Mouse (Mus musculus) adipocyte (in vitro differentiated cells): ENCODE measurements around the gene Higd1a.

Source experiments
- DNase-seq: peaks from one replicate; pipeline ENCODE4 v3.0.0-alpha.2; 2016; ENCODE audit warnings: low spot score

The Higd1a gene

GRCm38 (mm10) chr9:121858153-121858488 is at the start of gene Higd1a:
Higd1a (minus strand) TSS chr9:121858362.
- DNase-seq = no peak

- DNase-seq = no peak
Observed at GRCm38 (mm10) chr9:121907356-121908070, 49.4 kb upstream of the Higd1a start.

- DNase-seq = no peak
Observed at GRCm38 (mm10) chr9:121906456-121906855, 48.3 kb upstream of the Higd1a start.

GRCm38 (mm10) chr9:121905556-121906185 is 47.5 kb upstream of the Higd1a start:
- peak; percentile 27 for DNase-seq

- DNase-seq = no peak
Observed at GRCm38 (mm10) chr9:121904946-121905345, 46.8 kb upstream of the Higd1a start.

- no peak for DNase-seq
Observed at GRCm38 (mm10) chr9:121904319-121904718, 46.2 kb upstream of the Higd1a start.

- no peak for DNase-seq
Observed at GRCm38 (mm10) chr9:121903476-121904305, 45.5 kb upstream of the Higd1a start.

- no peak for DNase-seq
Observed at GRCm38 (mm10) chr9:121901710-121902700, 43.8 kb upstream of the Higd1a start.

GRCm38 (mm10) chr9:121900282-121900855 is 42.2 kb upstream of the Higd1a start:
- DNase-seq = no peak

- no peak for DNase-seq
Observed at GRCm38 (mm10) chr9:121899306-121899705, 41.1 kb upstream of the Higd1a start.

- DNase-seq = no peak
Observed at GRCm38 (mm10) chr9:121898245-121898644, 40.1 kb upstream of the Higd1a start, which contains the start of gene Ackr2. Ackr2 (plus strand) TSS chr9:121898355.

GRCm38 (mm10) chr9:121896820-121897219 is 38.7 kb upstream of the Higd1a start:
- no peak for DNase-seq

GRCm38 (mm10) chr9:121895392-121895993 is 37.3 kb upstream of the Higd1a start:
- DNase-seq = no peak

GRCm38 (mm10) chr9:121894447-121894846 is 36.3 kb upstream of the Higd1a start:
- DNase-seq = no peak

- peak; percentile 31 for DNase-seq
Observed at GRCm38 (mm10) chr9:121892057-121892687, 34.0 kb upstream of the Higd1a start.

GRCm38 (mm10) chr9:121891301-121891700 is 33.1 kb upstream of the Higd1a start:
- no peak for DNase-seq

GRCm38 (mm10) chr9:121890441-121890941 is 32.3 kb upstream of the Higd1a start:
- DNase-seq = peak; percentile 59

- DNase-seq = peak; percentile 84
Observed at GRCm38 (mm10) chr9:121889927-121890440, 31.8 kb upstream of the Higd1a start.

- no peak for DNase-seq
Observed at GRCm38 (mm10) chr9:121882015-121882457, 23.9 kb upstream of the Higd1a start.

- no peak for DNase-seq
Observed at GRCm38 (mm10) chr9:121881301-121881700, 23.1 kb upstream of the Higd1a start.
